Mouse (Mus musculus) embryonic facial prominence, embryonic 14.5 days (tissue): Measurements from ENCODE around the gene Zfp618. TPM values are rescaled to one million over a fixed set of nuclear protein-coding genes. Genes with fewer than 3 reads are reported as not detected.

Experiments
- ATAC-seq: fragments of 200-750 bp; cut with Nextera tagmentation; 2 replicates; pipeline ENCODE4 v1.8.0; 2017; ENCODE audit warnings: low read depth, moderate number of reproducible peaks, moderate TSS enrichment
- DNase-seq: peaks from one replicate; pipeline ENCODE4 v3.0.0-alpha.2; 2015; ENCODE audit warnings: low spot score
- H3K27ac ChIP-seq: fragments of 300-500 bp; sonication (generic); replicated peaks from 2 replicates; pipeline ENCODE4 v1.5.1; 2014; ENCODE audit warnings: low read depth, mild to moderate bottlenecking, low read length, moderate library complexity
- H3K27me3 ChIP-seq: fragments of 300-500 bp; sonication (generic); replicated peaks from 2 replicates; pipeline ENCODE4 v1.6.1; 2014; ENCODE audit warnings: low read length; ENCODE audit not compliant: control insufficient read depth, insufficient read depth
- H3K36me3 ChIP-seq: fragments of 300-500 bp; sonication (generic); 2 replicates; pipeline ENCODE4 v1.6.1; 2014; ENCODE audit warnings: low read length, mixed read lengths; ENCODE audit not compliant: control insufficient read depth, insufficient read depth
- H3K4me1 ChIP-seq: fragments of 300-500 bp; sonication (generic); 2 replicates; pipeline ENCODE4 v1.6.1; 2014; ENCODE audit warnings: antibody characterized with exemption, low read length; ENCODE audit not compliant: control insufficient read depth, insufficient read depth
- H3K4me2 ChIP-seq: fragments of 300-500 bp; sonication (generic); 2 replicates; pipeline ENCODE4 v1.6.1; 2014; ENCODE audit warnings: low read depth, mild to moderate bottlenecking, low read length, moderate library complexity, mixed read lengths
- H3K4me3 ChIP-seq: fragments of 300-500 bp; sonication (generic); 2 replicates; pipeline ENCODE4 v1.5.1; 2014; ENCODE audit warnings: low read depth, mild to moderate bottlenecking, low read length
- H3K9ac ChIP-seq: fragments of 300-500 bp; sonication (generic); 2 replicates; pipeline ENCODE4 v1.6.1; 2014; ENCODE audit warnings: low read depth, mild to moderate bottlenecking, low read length, moderate library complexity, mixed read lengths
- H3K9me3 ChIP-seq: fragments of 300-500 bp; sonication (generic); 2 replicates; pipeline ENCODE4 v1.6.1; 2016; ENCODE audit warnings: low read length; ENCODE audit not compliant: control insufficient read depth
- WGBS: fragments of 180-500 bp; shearing (Covaris S2); extraction: QIAGEN DNeasy Blood & Tissue Kit; methylation state at CpG from one replicate; pipeline ENCODE4 v1.1.7; 2014; 5-methylcytosine and 5-hydroxymethylcytosine counted together
- polyA plus RNA-seq: library from polyadenylated mRNA; unstranded; fragments of >200 nt; fragmentation: Nextera tagmentation; extraction: Ambion mirVana; gene quantifications from 2 replicates; pipeline ENCODE4 v1.2.1, GENCODE M21; 2014

The Zfp618 gene
- polyA plus RNA-seq, 1 experiment from 2014 or later: 17.6 TPM

- Histone ChIP-seq H3K4me3 (no peak overlapping the region), H3K27me3 (no peaks in the 10 kb centered on the region), H3K4me1 (peaks cover 7% of the 10 kb centered on the region), H3K27ac (no peak overlapping the region), H3K9me3 (no peaks in the 10 kb centered on the region), H3K9ac (no peak overlapping the region), H3K36me3 (no peaks in the 10 kb centered on the region), H3K4me2 (no peak overlapping the region)
- DNase-seq: no peak
- no peak for ATAC-seq
- WGBS: 81% methylated on average over 3 of the region's 3 CpGs
Observed at GRCm38 (mm10) chr4:63048606-63049005, 83.2 kb downstream of the Zfp618 start.

DNA sequence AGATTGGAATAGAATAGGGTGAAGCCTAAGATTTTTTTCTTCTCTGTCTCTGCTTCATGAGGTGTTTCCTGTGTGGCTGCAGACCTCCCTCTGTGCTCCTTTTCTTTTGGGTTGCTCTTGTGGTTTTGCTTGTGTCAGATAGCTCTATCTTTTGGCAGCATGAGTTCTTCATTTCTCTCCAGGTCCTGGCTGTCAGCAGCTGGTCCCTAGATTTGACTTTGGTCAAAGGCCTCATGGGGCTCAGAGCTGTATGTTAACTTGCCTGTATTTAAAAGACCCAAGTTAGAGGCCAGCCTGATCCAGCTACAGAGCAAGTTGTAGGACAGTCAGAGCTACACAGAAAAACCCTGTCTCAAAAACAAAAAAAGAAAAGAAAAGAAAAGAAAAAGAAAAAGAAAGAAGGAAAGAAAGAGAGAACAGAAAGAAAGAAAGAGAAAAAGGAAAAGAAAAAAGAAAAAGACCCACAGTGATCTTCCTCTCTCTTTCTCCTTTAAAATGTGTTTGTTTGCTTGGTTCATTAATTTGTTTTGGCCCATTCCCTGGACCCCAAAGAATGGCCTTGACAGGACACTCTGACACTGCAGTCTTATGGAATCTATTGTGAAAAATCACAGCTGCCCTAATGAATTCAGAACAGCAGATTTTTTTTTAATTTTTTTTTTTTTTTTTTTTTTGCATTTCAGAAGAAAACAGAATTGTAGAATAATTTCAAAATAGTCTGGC is 84.4 kb downstream of the Zfp618 start:
- Histone ChIP-seq H3K4me1 (peaks cover 7% of the 10 kb centered on the region), H3K36me3 (no peaks in the 10 kb centered on the region), H3K9me3 (no peaks in the 10 kb centered on the region), H3K4me2 (no peak overlapping the region), H3K9ac (no peak overlapping the region), H3K27ac (peak overlapping the region; percentile 48; the same call in 1 of the 2 replicates), H3K4me3 (no peak overlapping the region), H3K27me3 (no peaks in the 10 kb centered on the region)
- DNase-seq (no peak), ATAC-seq (no peak)

DNA sequence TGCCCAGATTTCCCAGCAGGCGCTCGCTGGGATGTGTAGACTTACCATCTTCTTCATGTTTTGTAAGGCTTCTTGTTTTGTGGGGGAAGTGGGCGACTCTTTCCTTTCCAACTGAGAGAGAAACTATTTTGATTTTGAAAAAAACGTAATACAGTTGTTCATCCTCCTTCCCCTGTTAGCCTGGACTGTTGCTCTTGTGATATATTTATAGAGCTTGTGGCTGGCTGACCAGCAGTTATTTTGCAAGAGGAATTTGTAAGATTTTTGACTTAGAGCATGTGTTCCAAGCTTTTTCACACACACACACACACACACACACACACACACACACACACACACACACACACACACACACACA is 84.9 kb downstream of the Zfp618 start:
- 62% methylated on average over 4 of the region's 4 CpGs for WGBS

GRCm38 (mm10) chr4:63050949-63051348 is 85.6 kb downstream of the Zfp618 start:
- Histone ChIP-seq H3K4me3 (no peak overlapping the region), H3K4me1 (peaks cover 12% of the 10 kb centered on the region), H3K9me3 (no peaks in the 10 kb centered on the region), H3K27ac (no peak overlapping the region), H3K9ac (no peak overlapping the region), H3K27me3 (no peaks in the 10 kb centered on the region), H3K36me3 (no peaks in the 10 kb centered on the region), H3K4me2 (no peak overlapping the region)
- no peak for ATAC-seq
- 62% methylated on average over 4 of the region's 4 CpGs for WGBS
- DNase-seq: no peak

More for the DNA sequence above, 84.9 kb downstream of the Zfp618 start:
- H3K4me1 ChIP-seq: peaks cover 10% of the 10 kb centered on the region
- H3K9ac ChIP-seq: no peak overlapping the region
- no peak overlapping the region for H3K4me3 ChIP-seq
- no peak for DNase-seq
- no peak overlapping the region; the same call in 1 of the 2 replicates for H3K27ac ChIP-seq
- no peaks in the 10 kb centered on the region for H3K9me3 ChIP-seq
- H3K36me3 ChIP-seq: no peaks in the 10 kb centered on the region
- H3K4me2 ChIP-seq: no peak overlapping the region
- ATAC-seq: no peak
- no peaks in the 10 kb centered on the region for H3K27me3 ChIP-seq

- peaks cover 22% of the 10 kb centered on the region for H3K4me1 ChIP-seq
- no peak overlapping the region for H3K9ac ChIP-seq
- H3K4me3 ChIP-seq: no peak overlapping the region
- no peaks in the 10 kb centered on the region for H3K9me3 ChIP-seq
- WGBS: 55% methylated on average over 7 of the region's 7 CpGs
- no peaks in the 10 kb centered on the region for H3K36me3 ChIP-seq
- H3K27me3 ChIP-seq: no peaks in the 10 kb centered on the region
- ATAC-seq (no peak), DNase-seq (no peak)
- H3K27ac ChIP-seq: no peak overlapping the region
- no peak overlapping the region for H3K4me2 ChIP-seq
Observed at GRCm38 (mm10) chr4:63051940-63052661, 86.7 kb downstream of the Zfp618 start.

DNA sequence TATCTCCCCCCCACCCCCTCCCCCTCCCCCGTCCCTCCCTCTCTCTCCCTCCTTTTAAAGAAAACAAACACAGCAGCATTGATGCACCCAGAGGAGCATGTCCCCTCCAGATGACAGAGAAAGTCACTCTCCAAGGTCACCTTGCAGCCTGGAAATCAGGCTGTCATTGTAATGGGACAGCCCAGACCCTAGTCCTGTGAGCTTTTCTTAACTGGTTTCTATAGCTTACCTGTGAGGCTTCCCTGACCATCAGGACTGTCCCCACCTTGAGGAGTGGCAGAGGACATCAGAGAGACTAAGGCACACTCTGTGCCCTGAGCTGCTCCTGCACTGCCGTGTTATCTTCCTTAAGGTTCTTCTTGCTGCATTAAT is 87.3 kb downstream of the Zfp618 start:
- no peak overlapping the region for H3K27ac ChIP-seq
- no peaks in the 10 kb centered on the region for H3K27me3 ChIP-seq
- no peaks in the 10 kb centered on the region for H3K36me3 ChIP-seq
- ATAC-seq (0 out of 2 replicates have a peak, but pooled peaks have one; percentile 15), DNase-seq (no peak)
- H3K9me3 ChIP-seq: no peaks in the 10 kb centered on the region
- no peak overlapping the region for H3K4me2 ChIP-seq
- H3K4me1 ChIP-seq: peaks cover 24% of the 10 kb centered on the region
- no peak overlapping the region for H3K9ac ChIP-seq
- 53% methylated on average over 2 of the region's 2 CpGs for WGBS
- H3K4me3 ChIP-seq: no peak overlapping the region

DNA sequence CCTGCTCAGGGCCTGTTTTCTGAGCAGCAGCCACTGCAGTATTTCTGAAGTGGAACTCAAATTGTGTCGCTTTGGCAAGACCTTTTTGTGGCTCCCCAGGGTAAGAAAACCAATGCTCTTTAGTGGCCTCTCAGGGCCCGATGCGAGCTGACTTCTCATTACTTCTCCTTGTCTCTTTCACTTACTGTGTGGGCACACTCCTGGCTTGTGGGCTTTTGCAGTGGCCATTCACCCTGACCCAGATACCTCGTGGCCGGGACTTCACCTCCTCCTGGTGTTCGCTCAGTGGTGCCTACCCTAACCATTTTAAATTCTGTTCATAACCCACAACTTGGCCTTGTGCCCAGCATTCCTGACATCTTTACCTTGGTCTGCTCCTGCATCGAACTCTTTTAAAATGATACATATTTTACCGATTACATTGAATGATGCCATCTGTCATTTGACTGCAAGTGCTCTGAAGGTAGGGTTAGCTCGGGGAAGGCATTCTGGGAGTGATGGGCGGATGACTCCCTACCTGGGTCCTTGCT is 89.9 kb downstream of the Zfp618 start:
- H3K4me1 ChIP-seq: peaks cover 35% of the 10 kb centered on the region

GRCm38 (mm10) chr4:63056641-63057415 is 91.5 kb downstream of the Zfp618 start:
- no peaks in the 10 kb centered on the region for H3K36me3 ChIP-seq
- H3K4me2 ChIP-seq: no peak overlapping the region
- 31% methylated on average over 7 of the region's 7 CpGs for WGBS
- peak; percentile 57 for DNase-seq
- H3K4me1 ChIP-seq: peaks cover 44% of the 10 kb centered on the region
- no peak overlapping the region for H3K9ac ChIP-seq
- no peak overlapping the region for H3K4me3 ChIP-seq
- ATAC-seq: peak; percentile 34; the same call in 1 of the 2 replicates
- no peaks in the 10 kb centered on the region for H3K27me3 ChIP-seq
- no peaks in the 10 kb centered on the region for H3K9me3 ChIP-seq
- no peak overlapping the region for H3K27ac ChIP-seq

More for the DNA sequence above, 89.9 kb downstream of the Zfp618 start:
- Histone ChIP-seq H3K4me2 (no peak overlapping the region), H3K9ac (no peak overlapping the region), H3K27me3 (no peaks in the 10 kb centered on the region), H3K9me3 (no peaks in the 10 kb centered on the region), H3K27ac (no peak overlapping the region), H3K4me3 (no peak overlapping the region), H3K36me3 (no peaks in the 10 kb centered on the region)
- DNase-seq (no peak), ATAC-seq (no peak)
- WGBS: 64% methylated on average over 10 of the region's 10 CpGs
